Mouse (Mus musculus) mesoderm, embryonic 11.5 days (tissue): ENCODE measurements around the gene Atp2b2.

Source experiments
- DNase-seq: peaks from one replicate; pipeline ENCODE4 v3.0.0-alpha.2; 2012; ENCODE audit warnings: low read depth, low spot score

The Atp2b2 gene

DNA sequence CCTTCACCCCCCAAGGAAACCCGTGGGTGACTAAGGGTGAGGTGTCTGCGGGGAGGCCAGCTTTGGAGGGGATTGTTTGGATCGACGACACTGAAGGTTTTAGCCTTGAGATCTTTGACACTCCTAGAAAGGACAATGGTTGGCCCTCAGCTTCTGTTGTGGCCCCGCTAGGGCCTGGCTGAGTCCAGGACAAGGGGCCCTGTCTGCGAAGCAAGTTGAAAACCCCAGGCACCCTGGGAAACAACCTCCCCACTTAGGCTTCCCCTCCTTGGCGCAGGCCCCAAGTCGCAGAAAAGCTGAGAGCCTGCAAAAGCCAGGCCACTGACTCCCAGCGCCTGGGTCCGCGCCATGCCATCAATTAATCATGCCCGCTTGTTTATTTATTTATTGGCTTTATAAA lies at the start of gene Atp2b2:
TSS of gene Atp2b2 (minus strand) at position 282 of the 400 bp plus-strand sequence.
- DNase-seq, result no peak

DNA sequence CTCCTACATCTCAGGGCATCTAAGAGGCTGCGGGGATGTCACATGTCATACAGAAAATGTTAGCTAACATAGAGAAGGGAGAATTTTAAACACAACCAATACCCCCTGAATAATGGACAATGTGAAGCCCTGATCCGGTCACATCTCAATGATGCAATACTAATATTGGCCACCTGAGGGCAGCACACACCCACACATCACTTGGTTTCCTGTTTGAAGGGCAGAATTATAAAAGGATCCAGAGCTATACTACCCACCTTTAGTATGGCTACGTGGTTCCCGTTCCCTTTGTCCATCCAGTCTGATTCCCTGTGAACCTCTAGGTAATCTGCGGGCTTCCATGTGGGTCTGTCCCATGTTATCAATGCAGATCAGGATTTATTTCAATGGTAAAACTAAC lies 47.2 kb upstream of the Atp2b2 start:
- peak; percentile 71 for DNase-seq

DNA sequence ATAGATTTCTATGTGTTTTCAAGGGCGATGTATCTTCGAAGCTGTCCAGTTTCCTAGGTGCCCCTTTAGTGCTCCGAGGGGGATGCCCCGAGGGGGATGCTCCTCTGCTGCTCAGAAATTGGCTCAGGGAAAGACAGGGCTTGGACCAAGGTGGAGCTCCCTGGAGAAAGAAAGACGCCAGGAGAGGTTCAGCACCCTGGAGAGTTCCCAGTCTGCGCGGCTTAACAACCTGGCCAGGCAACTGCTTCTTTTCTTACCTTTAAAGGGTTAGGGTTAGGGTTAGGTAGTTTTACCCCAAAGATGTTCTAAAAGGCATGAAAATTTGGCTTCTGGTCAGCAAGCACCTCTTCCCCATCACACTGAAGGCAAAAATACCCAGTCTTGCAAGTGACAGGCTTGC lies 44.7 kb upstream of the Atp2b2 start:
- peak; percentile 76 for DNase-seq

DNA sequence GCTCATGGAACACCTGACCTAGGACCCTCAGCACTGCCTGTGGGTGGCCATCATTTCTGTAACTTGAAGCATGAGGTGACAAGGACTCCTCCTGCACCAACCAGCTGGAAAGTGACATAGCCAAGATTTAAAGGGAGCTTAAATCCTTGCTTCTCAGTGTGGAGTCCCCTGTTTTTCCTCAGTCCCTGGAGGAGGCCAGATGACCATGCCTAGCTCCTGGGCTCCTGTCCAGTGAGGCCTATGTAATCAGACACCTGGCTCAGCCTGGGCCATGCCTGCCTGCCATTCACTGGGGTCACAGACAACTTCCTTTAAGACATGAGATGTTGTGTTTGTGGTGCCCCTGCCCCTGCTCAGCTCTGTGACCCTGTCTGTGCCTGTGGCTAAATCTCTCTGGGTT lies 36.1 kb upstream of the Atp2b2 start:
- no peak for DNase-seq

DNA sequence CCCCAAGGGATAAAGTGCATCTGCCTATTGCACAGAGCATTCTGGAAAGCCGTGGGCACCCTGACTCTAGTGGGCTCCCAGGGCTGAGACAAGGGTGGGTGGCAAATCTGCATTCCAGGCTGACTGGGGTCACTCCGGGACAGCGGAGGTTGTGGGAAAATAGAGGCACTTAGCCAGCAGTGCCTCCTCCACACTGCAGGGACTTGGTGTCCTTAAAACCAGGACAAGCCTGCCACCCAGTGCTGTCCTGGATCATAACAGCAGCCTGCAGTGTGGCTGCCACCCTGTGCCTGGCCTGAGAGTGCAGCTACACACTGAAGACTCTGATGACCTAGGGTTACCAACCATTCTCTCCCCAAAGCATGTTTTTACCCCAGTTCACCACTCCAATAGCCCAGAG lies 34.1 kb upstream of the Atp2b2 start:
- DNase-seq, result peak; percentile 20

DNA sequence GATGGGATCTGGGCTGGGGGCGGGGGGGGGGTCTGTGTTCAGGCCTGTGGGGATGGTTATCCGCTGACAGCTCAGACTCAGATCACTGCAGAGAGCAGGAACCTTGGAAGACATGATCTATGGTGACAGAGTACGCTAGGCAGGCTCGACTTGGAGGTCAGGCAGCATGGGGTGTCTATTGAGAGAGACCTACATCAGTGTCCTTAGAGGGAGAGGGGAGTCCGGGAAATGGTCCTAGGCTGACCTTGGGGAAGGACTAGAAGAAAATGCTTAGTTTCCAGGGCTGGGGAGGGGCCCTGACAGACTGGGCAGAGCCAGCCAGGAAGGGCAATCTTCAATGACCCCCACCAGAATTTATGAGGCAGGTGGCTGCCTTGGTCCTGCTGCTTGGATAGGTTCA lies 33.6 kb upstream of the Atp2b2 start:
- no peak for DNase-seq

DNA sequence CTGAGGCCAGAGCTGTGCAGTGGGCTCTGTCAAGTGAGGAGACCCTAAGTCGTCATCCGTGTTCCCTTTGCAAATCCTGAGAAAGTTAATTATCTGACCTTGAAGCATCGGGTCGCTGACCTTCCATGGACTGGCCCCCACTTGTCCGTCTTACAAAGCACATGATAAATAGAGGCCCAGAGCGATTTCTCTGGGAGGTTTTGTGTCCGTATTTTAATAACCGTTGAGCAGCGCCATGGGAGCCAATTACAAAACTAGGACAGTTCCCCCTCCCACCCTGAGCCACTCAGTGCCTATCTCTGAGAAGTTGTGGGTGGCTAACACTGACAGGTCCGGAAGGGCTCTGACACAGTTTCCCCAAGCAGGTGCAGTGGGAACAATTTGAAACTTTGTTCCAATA lies 32.5 kb upstream of the Atp2b2 start:
- no peak for DNase-seq

DNA sequence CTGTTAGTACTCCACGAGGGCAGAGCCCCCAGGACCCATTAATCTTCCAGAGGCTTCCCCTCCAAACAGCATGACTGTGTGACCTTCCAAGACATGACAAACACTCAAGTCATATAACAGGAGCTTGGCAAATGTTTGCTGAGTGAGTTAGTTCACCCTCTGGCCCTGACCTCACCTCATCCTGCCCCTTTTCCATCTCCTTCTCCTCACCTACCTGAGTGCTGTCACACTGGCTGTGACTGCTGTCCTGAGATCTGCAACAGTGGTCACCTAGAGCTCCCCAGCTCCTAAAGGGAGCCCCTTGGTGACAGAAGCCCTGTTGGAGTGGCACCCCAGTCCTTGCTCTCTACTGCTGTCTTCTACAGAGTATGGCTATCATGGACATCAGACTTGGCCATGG lies 31.8 kb upstream of the Atp2b2 start:
- no peak for DNase-seq

DNA sequence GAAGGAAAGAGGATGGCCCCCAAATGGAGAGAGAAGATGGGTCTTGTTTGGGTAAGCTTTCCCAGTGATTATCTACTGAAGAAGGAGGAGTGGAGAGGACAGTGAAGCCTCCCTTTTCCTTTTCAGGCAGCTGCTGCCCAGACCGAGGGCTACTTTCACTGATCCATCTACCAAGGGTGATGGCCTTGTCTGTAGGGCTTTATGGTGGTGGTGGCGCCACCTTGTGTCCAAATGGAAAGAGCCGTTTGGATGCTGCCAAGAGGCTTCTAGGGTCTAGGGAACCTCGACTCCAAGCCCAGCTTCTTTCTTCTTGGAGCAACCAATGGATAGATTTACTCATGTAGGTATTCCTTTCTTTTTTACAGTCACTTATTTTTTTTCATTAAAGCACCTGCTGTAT lies 29.2 kb upstream of the Atp2b2 start:
- DNase-seq, result peak; percentile 73

DNA sequence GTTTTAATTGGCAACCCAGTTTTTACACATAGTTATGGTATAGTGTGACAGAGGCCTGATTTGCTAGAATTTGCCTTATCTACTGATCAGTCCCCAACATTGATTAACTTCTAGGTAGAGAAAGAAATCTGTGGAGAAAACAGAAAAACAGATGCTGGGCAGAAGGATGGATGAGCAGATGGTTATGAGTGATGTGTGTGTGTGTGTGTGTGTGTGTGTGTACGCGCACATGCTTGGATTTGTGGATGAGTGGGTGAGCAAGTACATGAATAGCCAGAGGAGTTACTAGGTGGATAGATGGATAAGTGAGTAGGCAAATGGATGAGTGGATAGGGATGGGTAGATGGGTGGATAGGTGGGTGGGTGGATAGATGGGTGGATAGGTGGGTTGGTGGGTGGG lies 20.7 kb upstream of the Atp2b2 start:
- no peak for DNase-seq

DNA sequence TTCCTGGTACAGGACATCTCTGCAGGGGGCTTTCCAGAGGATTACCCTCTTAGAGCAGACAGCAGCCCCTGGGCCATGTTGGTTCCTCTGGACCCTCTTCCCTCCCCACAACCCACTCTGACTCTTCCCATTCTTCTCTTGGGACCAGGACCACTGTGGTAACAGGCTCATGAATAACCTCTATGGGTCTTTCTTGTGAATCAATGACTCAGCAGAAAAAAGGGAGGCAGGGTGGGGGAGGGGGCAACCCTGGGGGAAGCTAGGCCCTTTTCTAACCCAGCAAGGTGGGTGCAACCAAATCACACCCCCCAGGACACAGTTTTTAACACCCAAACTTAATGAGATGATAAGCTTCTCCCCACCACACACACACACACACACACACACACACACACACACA lies 20.3 kb upstream of the Atp2b2 start:
- DNase-seq, result no peak

DNA sequence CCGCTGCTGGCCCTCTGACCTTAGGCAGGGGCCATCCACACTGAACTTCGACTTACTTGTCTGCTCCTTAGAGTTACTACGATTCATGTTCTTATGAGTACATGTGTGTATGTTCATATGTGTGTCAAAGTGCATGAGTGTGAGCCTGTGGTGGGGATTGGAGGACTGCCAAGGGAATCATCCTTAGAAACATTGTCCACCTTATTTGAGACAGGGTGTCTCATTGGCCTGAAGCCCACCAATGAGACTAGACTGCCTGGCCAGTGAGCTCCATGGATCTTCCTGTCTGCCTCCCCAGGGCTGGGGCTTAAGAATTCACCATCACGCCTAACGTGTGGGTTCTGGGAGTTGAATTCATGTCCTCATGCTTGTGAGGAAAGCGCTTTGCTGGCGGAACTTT lies 16.8 kb upstream of the Atp2b2 start:
- no peak for DNase-seq

DNA sequence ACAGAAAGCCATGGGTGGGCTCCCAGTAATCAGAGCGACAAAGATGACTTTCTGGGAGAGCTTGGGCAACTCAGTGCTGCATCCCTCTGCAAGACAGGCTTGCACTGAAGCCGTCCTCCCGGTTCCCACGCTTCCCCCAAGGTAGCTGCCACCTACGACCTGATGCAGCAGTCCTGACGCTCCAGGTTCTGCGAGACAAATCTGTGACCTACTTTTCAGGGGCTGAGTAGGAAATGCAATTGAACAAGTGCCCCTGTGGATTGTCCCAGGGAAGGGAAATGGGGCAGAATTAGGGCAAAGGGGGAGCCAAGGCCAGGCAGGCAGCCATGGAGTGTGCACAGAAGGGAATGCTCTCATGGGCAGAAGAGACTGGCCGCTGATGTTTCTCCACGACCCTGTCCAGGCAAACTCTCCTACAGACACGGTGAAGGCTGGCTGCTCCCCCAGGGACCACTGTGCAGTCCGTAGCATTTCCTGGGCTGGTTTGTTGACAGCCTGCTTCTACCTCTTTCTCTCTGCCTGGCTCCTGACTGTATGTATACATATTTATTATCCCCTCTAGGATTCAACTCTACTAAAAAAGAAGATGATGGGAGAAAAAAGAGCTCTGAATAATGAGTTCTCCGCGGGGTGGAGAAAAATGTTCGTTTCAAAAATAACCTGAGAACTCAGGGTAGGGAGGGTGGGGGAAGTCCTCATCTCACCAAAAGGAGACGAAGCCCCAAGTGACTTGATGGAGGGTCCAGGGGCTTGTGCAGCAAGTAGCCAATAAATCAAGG lies 15.8 kb upstream of the Atp2b2 start:
- DNase-seq, result no peak

DNA sequence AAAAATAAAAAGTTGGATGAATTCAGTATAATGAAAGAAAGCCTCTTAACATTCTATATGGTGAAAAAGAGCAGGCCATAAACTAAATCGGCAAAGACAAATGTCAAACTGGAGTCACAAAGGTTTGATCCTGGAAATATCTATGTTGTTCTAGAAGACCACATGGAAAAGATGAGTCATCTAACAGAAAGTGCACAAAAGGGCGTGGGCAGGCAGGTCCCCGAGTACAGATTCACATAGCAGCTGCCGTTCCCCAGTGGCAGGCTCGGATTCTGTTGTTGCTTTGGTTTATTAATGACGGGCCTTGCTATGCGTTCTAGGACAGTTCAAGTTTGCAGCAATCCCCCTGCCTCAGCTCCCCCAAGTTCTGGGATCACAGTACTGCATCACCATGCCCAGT lies 12.9 kb upstream of the Atp2b2 start:
- DNase-seq, result no peak

DNA sequence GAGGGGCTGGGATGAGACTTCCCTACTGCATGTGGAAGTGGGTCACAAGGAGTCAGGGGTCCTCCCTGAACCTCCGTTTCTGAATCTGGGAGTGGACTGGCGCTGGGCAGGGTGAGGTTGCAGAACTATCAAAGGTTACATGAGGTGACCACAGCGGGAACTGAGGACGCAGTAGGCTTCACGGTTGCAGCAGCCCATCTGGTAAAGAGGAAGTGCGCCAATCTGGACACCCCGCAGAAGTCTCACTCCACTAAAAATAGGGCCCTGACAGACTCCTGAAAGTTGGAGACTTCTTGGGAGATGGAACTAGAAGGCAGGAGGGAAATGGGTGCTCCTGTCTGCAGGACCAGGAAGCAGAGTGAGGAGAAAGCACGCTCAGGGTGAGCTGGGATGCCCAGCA lies 2.5 kb upstream of the Atp2b2 start:
- no peak for DNase-seq

DNA sequence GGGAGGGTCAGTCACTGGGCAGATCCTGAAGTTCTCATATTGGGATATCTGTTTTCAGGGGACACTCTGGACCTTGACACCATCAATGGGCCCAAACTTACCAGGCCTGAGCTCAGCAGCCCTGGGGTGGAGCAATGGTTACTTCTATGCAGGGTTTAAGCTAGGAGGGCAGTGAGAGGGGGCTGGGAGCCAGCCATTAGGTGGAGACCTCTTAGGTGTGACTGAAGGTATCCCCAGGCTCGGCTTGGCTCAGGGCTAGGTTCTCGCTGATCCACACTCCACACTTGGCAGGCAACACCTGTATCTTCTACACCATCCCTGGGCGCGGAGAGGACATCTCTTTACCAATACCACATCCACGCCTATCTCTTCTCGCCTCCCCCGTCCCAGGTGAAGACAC lies 423 bp upstream of the Atp2b2 start:
- DNase-seq, result no peak

DNA sequence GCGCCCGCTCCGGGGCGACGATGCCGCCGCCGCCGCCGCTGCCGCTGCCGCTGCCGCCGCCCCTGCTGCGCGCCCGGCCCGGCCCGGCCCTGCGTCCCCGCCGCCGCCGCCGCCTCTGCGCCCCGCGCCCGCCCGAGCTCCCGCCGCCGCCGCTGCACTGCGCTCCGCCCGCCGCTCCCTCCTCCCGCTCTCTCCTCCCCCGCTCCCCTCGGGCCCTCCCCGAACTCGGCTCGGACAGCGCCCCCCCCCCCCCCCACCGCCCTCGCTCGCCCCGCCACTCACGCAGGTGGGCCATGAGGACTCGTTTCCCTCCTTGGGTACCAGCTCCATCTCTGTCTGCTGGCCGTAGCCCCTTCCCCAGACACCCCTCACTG lies 515 bp downstream of the Atp2b2 start:
- DNase-seq, result no peak

DNA sequence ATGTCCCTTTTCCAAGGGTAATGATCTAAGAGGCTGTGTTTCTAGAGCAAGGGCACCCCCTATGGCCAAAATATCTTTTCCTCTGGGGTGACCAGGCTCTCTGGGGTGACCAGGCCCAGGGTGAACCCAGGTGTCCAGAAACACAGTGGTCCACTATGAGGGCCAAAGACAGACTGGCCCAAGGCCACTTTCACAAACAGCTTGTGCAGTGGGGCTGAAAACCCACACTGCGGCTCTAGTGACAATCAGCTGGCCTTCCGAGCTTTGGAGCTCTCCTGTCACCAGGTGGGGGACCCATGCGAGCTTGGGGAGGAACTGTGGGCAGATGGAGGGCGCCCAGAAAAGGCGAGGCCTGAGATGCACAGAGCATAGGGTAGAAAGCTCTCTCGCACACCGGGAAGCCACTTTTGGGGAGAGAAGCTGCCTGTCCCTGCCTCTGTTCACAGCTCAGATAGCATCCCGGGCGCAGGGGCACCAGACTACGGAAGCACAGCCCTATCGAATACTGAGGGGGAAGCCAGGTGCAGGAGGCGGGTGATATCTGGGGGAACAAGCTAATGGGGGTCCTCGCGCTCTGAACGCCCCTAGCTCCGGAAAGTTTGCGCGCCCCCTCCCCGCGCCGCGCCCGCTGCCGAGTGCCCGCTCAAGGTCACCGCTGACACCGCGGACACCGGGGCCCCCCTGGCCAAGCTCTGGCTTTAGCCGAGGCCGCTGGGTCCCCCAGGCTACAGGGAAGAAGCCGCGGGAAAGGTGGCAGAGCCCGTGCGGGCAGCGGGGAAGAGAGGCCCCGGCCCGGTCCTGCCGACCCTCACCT lies 1.1 kb downstream of the Atp2b2 start:
- DNase-seq, result no peak

DNA sequence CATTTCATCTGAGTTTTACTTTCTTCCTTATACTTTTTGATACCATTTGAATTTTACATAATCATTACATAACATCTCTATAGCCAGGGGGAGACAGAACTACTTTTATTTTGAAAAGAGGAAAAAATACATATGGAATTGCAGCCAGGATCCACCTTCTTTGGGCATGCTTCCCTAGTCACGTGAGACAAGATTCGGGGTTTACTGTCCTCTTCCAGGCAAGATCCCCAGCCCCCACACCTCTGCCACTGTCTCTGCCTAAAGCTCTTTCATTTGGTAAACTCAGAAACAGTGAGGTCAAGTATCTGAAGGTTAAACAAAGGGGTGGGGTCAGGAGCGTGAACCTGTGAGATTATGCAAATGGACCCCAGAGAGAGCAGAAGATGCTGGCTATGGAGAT lies 6.7 kb downstream of the Atp2b2 start:
- no peak for DNase-seq

DNA sequence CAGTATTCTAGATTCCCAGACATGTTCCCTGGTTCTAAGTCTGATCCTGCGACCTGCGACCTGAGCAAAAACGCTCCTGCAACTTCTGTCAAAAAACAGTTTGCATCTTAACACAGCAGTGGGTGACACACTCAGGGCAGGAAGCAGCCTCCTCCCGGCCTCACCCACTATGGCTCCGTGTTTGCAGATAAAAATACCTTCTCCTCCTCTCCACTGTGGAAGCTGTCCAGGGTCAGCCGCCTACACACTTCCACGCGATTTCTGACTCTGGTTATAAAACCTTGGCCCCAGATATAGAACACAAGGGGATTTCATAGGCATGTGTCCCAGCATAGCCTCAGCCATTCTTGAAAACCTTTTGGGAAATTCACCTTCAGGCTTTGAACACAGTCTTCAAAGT lies 9.6 kb downstream of the Atp2b2 start:
- DNase-seq, result no peak

DNA sequence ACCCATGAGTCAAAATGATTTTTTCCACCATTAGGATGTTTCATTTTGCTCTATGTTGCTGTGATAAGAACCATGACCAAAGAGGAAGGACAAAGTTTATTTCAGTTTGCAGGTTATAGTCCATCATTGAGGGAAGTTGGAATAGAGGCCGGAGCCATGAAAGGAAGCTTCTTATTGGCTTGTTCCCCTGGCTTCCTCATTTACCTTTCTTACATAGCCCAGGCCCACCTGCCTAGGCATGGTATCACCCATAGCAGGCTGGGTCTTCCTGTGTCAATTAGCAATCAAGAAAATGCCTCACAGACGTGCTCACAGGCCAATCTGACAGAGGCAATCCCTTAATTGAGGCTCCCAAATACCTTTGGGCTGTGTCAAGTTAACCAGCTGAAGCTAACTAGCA lies 18.6 kb downstream of the Atp2b2 start:
- DNase-seq, result no peak

DNA sequence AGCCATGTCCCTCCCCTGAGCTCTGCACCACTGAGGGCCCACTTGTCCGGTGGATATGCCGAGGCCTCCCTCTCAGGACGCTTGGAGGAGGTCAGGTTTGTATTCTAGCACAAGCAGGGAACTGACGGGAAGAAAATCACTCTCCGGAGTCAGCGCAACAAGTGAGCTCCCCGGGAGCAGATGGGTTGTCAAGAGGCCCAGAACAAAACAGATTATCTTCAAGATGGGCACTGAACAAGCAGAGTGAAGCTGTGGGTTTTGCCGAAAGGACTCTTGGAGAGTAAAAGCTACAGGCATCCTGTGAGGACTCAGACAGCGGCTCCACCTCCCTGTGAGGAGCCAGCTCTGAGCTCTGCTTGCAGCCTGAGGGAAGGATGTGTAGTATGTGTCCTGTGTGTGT lies 20.3 kb downstream of the Atp2b2 start:
- DNase-seq, result no peak

DNA sequence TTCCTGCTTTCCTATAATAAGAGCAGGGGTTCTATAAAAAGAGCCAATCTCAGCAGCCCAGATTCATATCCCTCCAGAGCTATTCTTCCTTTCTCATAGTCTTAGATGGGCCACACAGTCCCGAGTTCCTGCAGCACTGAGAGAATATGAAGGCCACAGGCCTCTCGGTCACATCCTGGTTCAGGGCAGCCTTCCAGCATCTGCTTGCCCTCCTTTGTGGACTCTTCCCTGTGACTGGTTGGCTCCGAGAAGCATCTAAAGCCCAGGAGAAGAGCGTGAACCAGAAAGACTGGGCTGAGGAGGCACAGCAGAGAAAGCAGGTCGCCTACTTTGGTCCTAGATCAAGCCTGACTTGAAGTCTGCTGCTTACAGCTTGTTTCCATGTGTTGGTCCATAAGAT lies 28.6 kb downstream of the Atp2b2 start:
- no peak for DNase-seq
